Mouse (Mus musculus) myocyte (in vitro differentiated cells): ENCODE results near the gene Nop58.

ENCODE experiments used
- CEBPB ChIP-seq: IDR thresholded peaks from 2 replicates; pipeline ENCODE4 v1.6.1; 2011; ENCODE audit warnings: mild to moderate bottlenecking, moderate library complexity; ENCODE audit not compliant: poor library complexity, insufficient read depth, severe bottlenecking
- E2F4 ChIP-seq: IDR thresholded peaks from one replicate; pipeline ENCODE4 v1.6.1; 2011; ENCODE audit warnings: mild to moderate bottlenecking, control low read depth, moderate library complexity; ENCODE audit not compliant: insufficient read depth
- MAX ChIP-seq: IDR thresholded peaks from one replicate; pipeline ENCODE4 v1.6.1; 2011; ENCODE audit warnings: low read depth, mild to moderate bottlenecking, control low read depth
- MYOG ChIP-seq, 3 experiments: IDR thresholded peaks; one replicate each; pipeline ENCODE4 v1.6.1; 2011; ENCODE audit warnings: control low read depth in 2 of 3, low read depth in 2 of 3, mild to moderate bottlenecking in 2 of 3; ENCODE audit not compliant: insufficient read length in 2 of 3, control insufficient read depth in 1 of 3, insufficient read depth in 1 of 3
- SRF ChIP-seq: IDR thresholded peaks from one replicate; pipeline ENCODE4 v1.6.1; 2011; ENCODE audit warnings: low read depth; ENCODE audit not compliant: control insufficient read depth, insufficient read length
- USF1 ChIP-seq: IDR thresholded peaks from one replicate; pipeline ENCODE4 v1.6.1; 2011; ENCODE audit warnings: low read depth, mild to moderate bottlenecking, control low read depth, moderate library complexity

- TF ChIP-seq USF1 (no peak), CEBPB (no peak), MYOG (IDR thresholded peaks at IDR 0.05; ENCODE audit: control insufficient read depth in 1 of 3, insufficient read depth in 1 of 3, insufficient read length in 2 of 3, low read depth in 2 of 3) (no peak), E2F4 (no peak), SRF (no peak), MAX (no peak)
Observed at GRCm38 (mm10) chr1:59653243-59653911, 31.4 kb upstream of the Nop58 start.
